Mouse (Mus musculus): ENCODE measurements at regions not wholly inside any gene's neighbourhood (a gene's known extent, or its start where the extent isn't known, plus 50 kb on each side); places are given as distances from the start of the nearest gene placed in this dataset.

- no peak for DNase-seq (ENCODE audit: extremely low spot score, low read depth, low spot score)
Measured at GRCm38 (mm10) chr15:67405011-67405410, 904.3 kb upstream of the Lrrc6 start.

- no peak for DNase-seq (ENCODE audit: extremely low spot score, low read depth, low spot score)
Measured at GRCm38 (mm10) chr15:67402310-67402709, 901.6 kb upstream of the Lrrc6 start.

GRCm38 (mm10) chr15:67397269-67397668 lies 896.6 kb upstream of the Lrrc6 start:
- no peak for DNase-seq (ENCODE audit: extremely low spot score, low read depth, low spot score)

GRCm38 (mm10) chr15:67395114-67395513 lies 894.4 kb upstream of the Lrrc6 start:
- DNase-seq (ENCODE audit: extremely low spot score, low read depth, low spot score) = no peak

- no peak for DNase-seq (ENCODE audit: extremely low spot score, low read depth, low spot score)
Measured at GRCm38 (mm10) chr15:67391918-67392317, 891.2 kb upstream of the Lrrc6 start.

- DNase-seq (ENCODE audit: extremely low spot score, low read depth, low spot score) = no peak
Measured at GRCm38 (mm10) chr15:67388514-67388913, 887.8 kb upstream of the Lrrc6 start.

- DNase-seq (ENCODE audit: extremely low spot score, low read depth, low spot score) = no peak
Measured at GRCm38 (mm10) chr15:67386896-67387295, 886.2 kb upstream of the Lrrc6 start.

- DNase-seq (ENCODE audit: extremely low spot score, low read depth, low spot score) = no peak
Measured at GRCm38 (mm10) chr15:67373599-67373998, 872.9 kb upstream of the Lrrc6 start.

GRCm38 (mm10) chr15:67373030-67373429 lies 872.3 kb upstream of the Lrrc6 start:
- DNase-seq (ENCODE audit: extremely low spot score, low read depth, low spot score) = no peak

- DNase-seq (ENCODE audit: extremely low spot score, low read depth, low spot score) = no peak
Measured at GRCm38 (mm10) chr15:67364099-67364756, 863.5 kb upstream of the Lrrc6 start.

- DNase-seq (ENCODE audit: extremely low spot score, low read depth, low spot score) = no peak
Measured at GRCm38 (mm10) chr15:67361012-67361571, 860.4 kb upstream of the Lrrc6 start.

GRCm38 (mm10) chr15:67357867-67358266 lies 857.2 kb upstream of the Lrrc6 start:
- DNase-seq (ENCODE audit: extremely low spot score, low read depth, low spot score) = no peak

- DNase-seq (ENCODE audit: extremely low spot score, low read depth, low spot score) = no peak
Measured at GRCm38 (mm10) chr15:67355334-67355733, 854.6 kb upstream of the Lrrc6 start.

GRCm38 (mm10) chr15:67354598-67355159 lies 854.0 kb upstream of the Lrrc6 start:
- DNase-seq (ENCODE audit: extremely low spot score, low read depth, low spot score) = no peak

GRCm38 (mm10) chr15:67349501-67349900 lies 848.8 kb upstream of the Lrrc6 start:
- no peak for DNase-seq (ENCODE audit: extremely low spot score, low read depth, low spot score)

GRCm38 (mm10) chr15:67345179-67346148 lies 844.8 kb upstream of the Lrrc6 start:
- DNase-seq (ENCODE audit: extremely low spot score, low read depth, low spot score) = no peak

- no peak for DNase-seq (ENCODE audit: extremely low spot score, low read depth, low spot score)
Measured at GRCm38 (mm10) chr15:67342050-67342449, 841.3 kb upstream of the Lrrc6 start.

GRCm38 (mm10) chr15:67337040-67337395 lies 836.3 kb upstream of the Lrrc6 start:
- DNase-seq (ENCODE audit: extremely low spot score, low read depth, low spot score) = no peak

- DNase-seq (ENCODE audit: extremely low spot score, low read depth, low spot score) = no peak
Measured at GRCm38 (mm10) chr15:67336294-67337039, 835.8 kb upstream of the Lrrc6 start.

GRCm38 (mm10) chr15:67332521-67332920 lies 831.8 kb upstream of the Lrrc6 start:
- DNase-seq (ENCODE audit: extremely low spot score, low read depth, low spot score) = no peak

- DNase-seq (ENCODE audit: extremely low spot score, low read depth, low spot score) = no peak
Measured at GRCm38 (mm10) chr15:67320292-67320691, 819.6 kb upstream of the Lrrc6 start.

Data from hindlimb bud, embryonic 11.5 days (tissue).